ENCODE assay signal across 9 mouse cellular contexts in the genomic region with DNA sequence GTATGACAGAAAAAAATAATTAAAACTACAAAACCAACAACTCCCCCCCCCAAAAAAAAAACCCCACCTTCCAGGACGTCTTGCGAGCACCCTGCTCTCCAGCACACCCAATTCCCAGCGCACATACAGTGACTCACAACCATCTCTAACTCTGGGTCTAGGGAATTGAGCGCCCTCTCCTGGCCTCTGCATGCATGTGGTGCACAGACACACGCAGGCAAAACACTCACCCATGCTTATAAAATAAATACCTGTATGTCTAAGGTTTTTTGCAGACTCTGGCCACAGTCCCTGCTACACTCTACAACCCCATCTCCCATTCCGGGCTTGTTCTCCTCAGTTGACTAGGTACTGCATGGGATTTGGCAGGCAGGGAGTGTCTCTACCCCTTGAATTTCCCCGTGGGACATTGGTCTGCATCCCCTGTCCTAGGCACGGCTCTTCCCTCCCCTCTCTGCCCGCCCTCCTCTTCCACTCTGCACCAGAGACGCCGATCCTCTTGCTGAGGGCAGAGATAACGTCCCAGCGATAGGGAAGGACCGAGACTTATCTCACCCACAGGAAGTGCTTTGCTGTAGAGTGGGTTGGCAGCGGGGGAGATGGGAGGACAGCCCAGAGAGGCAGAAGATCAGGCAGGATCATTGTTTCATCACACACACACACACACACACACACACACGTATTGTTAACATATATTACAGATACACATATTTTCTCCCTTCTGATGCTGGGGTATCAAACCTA. TPM values are rescaled to one million over a fixed set of nuclear protein-coding genes. Genes with fewer than 3 reads are reported as not detected.
DNase-seq lines count a peak whose midpoint lies in the region; ATAC-seq and TF ChIP-seq lines count a peak whose summit lies in the region.
"Had no signal": no experiment of that assay in that cellular context is flagged by ENCODE, and none has a peak within 500 bp of the region (broad histone marks: within the 10 kb centered on the region; RNA-seq: fewer than 3 reads in every experiment).

No protein-coding gene starts in this region.

- no peaks in the 10 kb centered on the region for H3K36me3 ChIP-seq in embryonic facial prominence, embryonic 11.5 days (replicated peaks; ENCODE audit: control insufficient read depth, insufficient read depth, low read depth, low read length)
- no peaks in the 10 kb centered on the region for H3K36me3 ChIP-seq in embryonic facial prominence, embryonic 10.5 days (replicated peaks)
- H3K36me3 ChIP-seq in heart, postnatal 0 days (replicated peaks; ENCODE audit: control insufficient read depth, insufficient read depth, low read length), result no peaks in the 10 kb centered on the region

- WGBS in embryonic facial prominence, embryonic 11.5 days, result 40% methylated on average over 16 of the region's 16 CpGs
- WGBS in embryonic facial prominence, embryonic 10.5 days, result 40% methylated on average over 16 of the region's 16 CpGs
- 17% methylated on average over 16 of the region's 16 CpGs for WGBS in heart, postnatal 0 days

- peaks cover 7% of the 10 kb centered on the region; the same call in 1 of the 2 replicates for H3K4me1 ChIP-seq in embryonic facial prominence, embryonic 11.5 days (ENCODE audit: control insufficient read depth, insufficient read depth, low read length)
- peaks cover 18% of the 10 kb centered on the region for H3K4me1 ChIP-seq in embryonic facial prominence, embryonic 10.5 days
- peaks cover 27% of the 10 kb centered on the region; the same call in 1 of the 2 replicates for H3K4me1 ChIP-seq in heart, postnatal 0 days (ENCODE audit: control insufficient read depth, insufficient read depth)

- H3K4me3 ChIP-seq in embryonic facial prominence, embryonic 11.5 days (ENCODE audit: low read depth, low read length), result no peak overlapping the region
- no peak overlapping the region for H3K4me3 ChIP-seq in embryonic facial prominence, embryonic 10.5 days
- H3K4me3 ChIP-seq in heart, postnatal 0 days (ENCODE audit: low read depth, low read length), result no peak overlapping the region

- no peak overlapping the region for H3K27ac ChIP-seq in embryonic facial prominence, embryonic 11.5 days (replicated peaks; ENCODE audit: low read depth, low read length)
- no peak overlapping the region for H3K27ac ChIP-seq in embryonic facial prominence, embryonic 10.5 days (replicated peaks)
- H3K27ac ChIP-seq in heart, postnatal 0 days (ENCODE audit: low read depth), result no peak overlapping the region

- H3K9ac ChIP-seq in embryonic facial prominence, embryonic 11.5 days (replicated peaks; ENCODE audit: low read length), result no peak overlapping the region
- no peak overlapping the region for H3K9ac ChIP-seq in heart, postnatal 0 days (replicated peaks; ENCODE audit: low read depth, low read length)

- TF ChIP-seq EP300 in heart, postnatal 0 days (IDR thresholded peaks at IDR 0.05; ENCODE audit: low read depth), result no peak

- ATAC-seq in embryonic facial prominence, embryonic 11.5 days (replicated peaks; ENCODE audit: insufficient number of reproducible peaks, low FRiP score, low TSS enrichment, low read depth), result no peak
- ATAC-seq in heart, postnatal 0 days (ENCODE audit: insufficient read depth, low read depth), result no peak

- peak; percentile 43; the same call in 1 of the 2 replicates for TF ChIP-seq CTCF in heart, postnatal 0 days (IDR thresholded peaks at IDR 0.05; ENCODE audit: low read depth)

- DNase-seq in embryonic facial prominence, embryonic 11.5 days (ENCODE audit: low spot score), result peak; percentile 21
- no peak for DNase-seq in embryonic facial prominence, embryonic 10.5 days (ENCODE audit: low spot score)
- peak; percentile 51 for DNase-seq in lung, postnatal 36 days
- no peak for DNase-seq in lung, adult 18-20 months
- no peak for DNase-seq in heart, postnatal 0 days (ENCODE audit: low spot score)
- DNase-seq in thymus, postnatal 0 days (ENCODE audit: low spot score), result peak; percentile 34
- DNase-seq in retina, postnatal 1 day, result no peak
- DNase-seq in cerebellum, postnatal 10 days, result no peak

- H3K4me2 ChIP-seq in embryonic facial prominence, embryonic 11.5 days (ENCODE audit: low read depth, low read length), result no peak overlapping the region
- no peak overlapping the region for H3K4me2 ChIP-seq in heart, postnatal 0 days (ENCODE audit: low read depth, low read length)

- no peaks in the 10 kb centered on the region for H3K9me3 ChIP-seq in embryonic facial prominence, embryonic 11.5 days (replicated peaks; ENCODE audit: control insufficient read depth, low read length)
- H3K9me3 ChIP-seq in embryonic facial prominence, embryonic 10.5 days, result peaks cover 4% of the 10 kb centered on the region
- 0 out of 2 replicates have a peak, but pooled peaks cover 6% of the 10 kb centered on the region for H3K9me3 ChIP-seq in heart, postnatal 0 days (replicated peaks; ENCODE audit: control insufficient read depth, low read length)

- peaks cover 12% of the 10 kb centered on the region for H3K27me3 ChIP-seq in embryonic facial prominence, embryonic 11.5 days (ENCODE audit: control insufficient read depth, insufficient read depth, low read length)
- H3K27me3 ChIP-seq in embryonic facial prominence, embryonic 10.5 days (replicated peaks; ENCODE audit: low read depth, poor library complexity, severe bottlenecking), result peaks cover 38% of the 10 kb centered on the region
- H3K27me3 ChIP-seq in heart, postnatal 0 days (ENCODE audit: control insufficient read depth, insufficient read depth, low read length), result no peaks in the 10 kb centered on the region

RNA-seq across cellular contexts. Expression of a gene that starts 6.3 kb away (rescaled TPM):
- 2.1 and 2.8 TPM in 2 replicates for polyA plus RNA-seq in embryonic facial prominence, embryonic 11.5 days (2014; fragmentation: Nextera tagmentation; extraction: Ambion mirVana)
- polyA plus RNA-seq in embryonic facial prominence, embryonic 10.5 days (2016; fragmentation: Nextera tagmentation; extraction: Ambion mirVana), result 2.3 and 2.9 TPM in 2 replicates
- total RNA-seq in heart, postnatal 0 days (2014; rRNA removed; ENCODE audit: low replicate concordance), result 42.4 and 57.5 TPM in 2 replicates
- 26.9 and 27.9 TPM in 2 replicates for polyA plus RNA-seq in heart, postnatal 0 days (2015; fragmentation: Nextera tagmentation; extraction: Ambion mirVana)
- 4.7 and 5.5 TPM in 2 replicates for polyA plus RNA-seq in thymus, postnatal 0 days (2015; fragmentation: Nextera tagmentation; extraction: Ambion mirVana)

RNA-seq across cellular contexts. Expression of a gene that starts 16.5 kb away (rescaled TPM):
- 0.15 TPM in 1 of 2 replicates, not detected in the other for polyA plus RNA-seq in embryonic facial prominence, embryonic 11.5 days (2014; fragmentation: Nextera tagmentation; extraction: Ambion mirVana)
- polyA plus RNA-seq in embryonic facial prominence, embryonic 10.5 days (2016; fragmentation: Nextera tagmentation; extraction: Ambion mirVana), result 0.10 TPM in 1 of 2 replicates, not detected in the other
- 0.35 TPM in 1 of 2 replicates, not detected in the other for total RNA-seq in heart, postnatal 0 days (2014; rRNA removed; ENCODE audit: low replicate concordance)
- not detected in 2 replicates for polyA plus RNA-seq in heart, postnatal 0 days (2015; fragmentation: Nextera tagmentation; extraction: Ambion mirVana)
- 2.4 and 2.5 TPM in 2 replicates for polyA plus RNA-seq in thymus, postnatal 0 days (2015; fragmentation: Nextera tagmentation; extraction: Ambion mirVana)
- total RNA-seq: layer of hippocampus, adult 18-20 months had no signal

RNA-seq across cellular contexts. Expression of a gene that starts 48.6 kb away (rescaled TPM):
- polyA plus RNA-seq in embryonic facial prominence, embryonic 11.5 days (2014; fragmentation: Nextera tagmentation; extraction: Ambion mirVana), result 0.27 and 0.89 TPM in 2 replicates
- 0.35 TPM in 1 of 2 replicates, not detected in the other for polyA plus RNA-seq in embryonic facial prominence, embryonic 10.5 days (2016; fragmentation: Nextera tagmentation; extraction: Ambion mirVana)
- total RNA-seq in heart, postnatal 0 days (2014; rRNA removed; ENCODE audit: low replicate concordance), result 9.9 TPM in 1 of 2 replicates, not detected in the other
- 0.36 and 0.93 TPM in 2 replicates for polyA plus RNA-seq in heart, postnatal 0 days (2015; fragmentation: Nextera tagmentation; extraction: Ambion mirVana)
- polyA plus RNA-seq in thymus, postnatal 0 days (2015; fragmentation: Nextera tagmentation; extraction: Ambion mirVana), result 0.81 and 1.2 TPM in 2 replicates

RNA-seq across cellular contexts. Expression of a gene that starts 48.9 kb away (rescaled TPM):
- 1.7 and 2.4 TPM in 2 replicates for polyA plus RNA-seq in embryonic facial prominence, embryonic 11.5 days (2014; fragmentation: Nextera tagmentation; extraction: Ambion mirVana)
- polyA plus RNA-seq in embryonic facial prominence, embryonic 10.5 days (2016; fragmentation: Nextera tagmentation; extraction: Ambion mirVana), result 0.21 and 0.24 TPM in 2 replicates
- total RNA-seq in heart, postnatal 0 days (2014; rRNA removed; ENCODE audit: low replicate concordance), result 0.12 TPM in 1 of 2 replicates, not detected in the other
- 0.19 and 0.22 TPM in 2 replicates for polyA plus RNA-seq in heart, postnatal 0 days (2015; fragmentation: Nextera tagmentation; extraction: Ambion mirVana)
- polyA plus RNA-seq in thymus, postnatal 0 days (2015; fragmentation: Nextera tagmentation; extraction: Ambion mirVana), result 0.12 and 0.18 TPM in 2 replicates

RNA-seq across cellular contexts. Expression of a gene that starts 54.3 kb away (rescaled TPM):
- 3.5 and 3.6 TPM in 2 replicates for polyA plus RNA-seq in embryonic facial prominence, embryonic 11.5 days (2014; fragmentation: Nextera tagmentation; extraction: Ambion mirVana)
- 7.3 and 8.3 TPM in 2 replicates for polyA plus RNA-seq in embryonic facial prominence, embryonic 10.5 days (2016; fragmentation: Nextera tagmentation; extraction: Ambion mirVana)
- 6.1 and 18.9 TPM in 2 replicates for total RNA-seq in heart, postnatal 0 days (2014; rRNA removed; ENCODE audit: low replicate concordance)
- 3.7 and 4.2 TPM in 2 replicates for polyA plus RNA-seq in heart, postnatal 0 days (2015; fragmentation: Nextera tagmentation; extraction: Ambion mirVana)
- 0.98 and 1.3 TPM in 2 replicates for polyA plus RNA-seq in thymus, postnatal 0 days (2015; fragmentation: Nextera tagmentation; extraction: Ambion mirVana)

Comparison
In these comparisons a context has a peak if more than half of its experiments do, and no peak if none do; other contexts are left out.
1. DNase-seq: peak in embryonic facial prominence, embryonic 11.5 days (single experiment), lung, postnatal 36 days (single experiment) and thymus, postnatal 0 days (single experiment); none in embryonic facial prominence, embryonic 10.5 days (single experiment), lung, adult 18-20 months (0 of 2), heart, postnatal 0 days (single experiment), retina, postnatal 1 day (single experiment) and cerebellum, postnatal 10 days (0 of 2).